Mouse (Mus musculus) adrenal gland, postnatal 10 days (tissue): ENCODE data around the gene Slf2. TPM values are rescaled to one million over a fixed set of nuclear protein-coding genes. Genes with fewer than 3 reads are reported as not detected.
A peak's percentile ranks its signal among the peaks of the same experiment; 100 is the strongest.

Experiments used
- DNase-seq: peaks from one replicate; pipeline ENCODE4 v3.0.0; 2021; ENCODE audit warnings: mixed read lengths
- total RNA-seq, 2 experiments: library from RNA; stranded (reverse); gene quantifications; 2 replicates each; pipeline ENCODE4 v1.2.3; 2021

The Slf2 gene
- total RNA-seq, 2 experiments from 2014 or later: 22.6 to 31.5 TPM

DNA sequence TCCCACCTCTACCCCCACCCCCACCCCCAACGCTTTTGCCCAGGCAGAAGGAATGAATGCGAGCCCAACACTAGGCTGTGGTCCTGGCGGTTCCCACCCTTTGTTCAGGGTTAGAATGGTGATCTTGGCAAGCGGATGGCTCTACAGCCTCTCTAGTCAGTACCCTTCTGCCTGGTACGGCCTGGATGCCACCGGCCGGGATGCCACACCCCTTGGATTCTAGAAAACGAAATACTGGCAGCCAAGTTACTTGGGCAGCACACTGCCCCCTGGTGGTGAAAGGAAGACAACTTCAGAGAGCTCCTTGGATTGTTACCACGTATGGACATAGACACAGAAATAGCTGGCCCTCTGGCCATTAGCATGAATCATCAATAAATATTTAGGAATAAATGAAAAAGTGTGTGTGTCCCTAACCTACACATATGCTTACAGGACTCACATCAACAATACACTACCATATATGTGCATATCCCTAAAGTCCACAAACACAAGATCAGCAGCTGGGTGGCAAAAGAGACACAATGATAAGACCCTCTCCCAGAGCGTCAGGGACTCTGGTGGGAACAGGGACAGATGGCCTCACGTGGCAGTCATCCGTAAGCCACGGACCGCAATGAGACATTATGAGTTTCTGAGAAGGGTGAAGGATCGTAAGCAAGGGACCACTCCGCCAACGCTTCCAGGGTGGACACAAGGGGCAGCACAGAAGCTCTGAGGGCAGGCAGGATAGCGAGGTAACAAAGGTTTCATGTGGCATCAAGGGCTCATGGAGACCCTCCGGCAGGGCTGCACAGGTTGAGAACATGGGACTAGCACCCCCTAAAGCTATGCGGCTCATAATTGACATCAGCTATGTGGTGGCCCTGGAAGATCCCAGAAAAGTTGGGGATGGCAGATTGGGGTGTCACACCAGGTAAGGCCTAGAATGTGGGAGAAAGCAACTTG, 100.1 kb downstream of the Slf2 start:
- peak; percentile 89 for DNase-seq

DNA sequence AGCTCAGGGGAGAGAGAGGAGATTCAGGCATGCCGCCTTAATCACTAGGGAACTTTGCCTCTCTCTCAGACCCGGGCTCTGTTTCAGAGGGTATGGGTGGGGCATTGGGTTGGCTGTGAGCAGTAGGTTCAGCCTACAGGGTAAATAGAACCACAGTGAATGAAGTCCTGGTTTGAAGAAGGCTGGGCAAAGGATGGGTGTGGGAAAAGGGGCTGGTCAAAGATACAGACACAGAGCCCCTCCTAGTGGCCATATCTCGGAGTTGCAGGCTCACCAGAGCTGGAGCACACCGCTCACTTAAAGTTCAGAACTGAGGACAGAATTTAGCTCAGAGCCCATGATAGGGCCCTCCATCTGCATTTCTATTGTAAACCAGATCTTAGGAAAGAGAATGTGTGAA, 100.8 kb downstream of the Slf2 start:
- peak; percentile 85 for DNase-seq

Other genes starting within 250 kb of the Slf2 start
- not detected for gene Pax2, start 175.1 kb upstream of the Slf2 start, total RNA-seq
- gene Sema4g, start 58.0 kb downstream of the Slf2 start, total RNA-seq: 10 to 100 TPM; 18.3 to 26.3 TPM
- 10 to 100 TPM; 26.2 to 29.5 TPM for gene Twnk, start 74.5 kb downstream of the Slf2 start, total RNA-seq
- 10 to 100 TPM; 50.0 to 58.3 TPM for gene Mrpl43, start 75.3 kb downstream of the Slf2 start, total RNA-seq
- 10 to 100 TPM; 63.1 to 77.8 TPM for gene Lzts2, start 83.3 kb downstream of the Slf2 start, total RNA-seq
- gene Pdzd7, start 114.6 kb downstream of the Slf2 start, total RNA-seq: under 1 TPM; 0.21 to 0.48 TPM
- gene Sfxn3, start 116.4 kb downstream of the Slf2 start, total RNA-seq: 10 to 100 TPM; 39.3 to 51.5 TPM
- 1 to 10 TPM; 8.2 to 9.2 TPM for gene Kazald1, start 144.1 kb downstream of the Slf2 start, total RNA-seq
- gene Tlx1, start 219.5 kb downstream of the Slf2 start, total RNA-seq: under 1 TPM in 1 of 2 experiments, not detected in 1; 0.15 TPM